In genomic region chr8:61708586-61709305, GRCm38 (mm10) we compare ENCODE assay signal across 13 mouse cellular contexts.
DNase-seq lines count a peak whose midpoint lies in the region; ATAC-seq and TF ChIP-seq lines count a peak whose summit lies in the region.
"Had no signal": no experiment of that assay in that cellular context is flagged by ENCODE, and none has a peak within 500 bp of the region (broad histone marks: within the 10 kb centered on the region; RNA-seq: fewer than 3 reads in every experiment).

No protein-coding gene starts in this region.

- TF ChIP-seq POLR2A in limb, embryonic 14.5 days (IDR thresholded peaks at IDR 0.05; ENCODE audit: borderline replicate concordance, extremely low read depth, insufficient read depth, insufficient read length), result no peak

- H3K4me2 ChIP-seq in hindbrain, embryonic 12.5 days (replicated peaks), result no peak overlapping the region
- no peak overlapping the region for H3K4me2 ChIP-seq in hindbrain, postnatal 0 days (ENCODE audit: low read depth, low read length)
- H3K4me2 ChIP-seq in embryonic facial prominence, embryonic 14.5 days (ENCODE audit: low read depth, low read length), result no peak overlapping the region
- H3K4me2 ChIP-seq in limb, embryonic 14.5 days (replicated peaks; ENCODE audit: low read depth, low read length, severe bottlenecking), result no peak overlapping the region
- 0 out of 2 replicates have a peak overlapping the region, but pooled peaks have one; percentile 3 for H3K4me2 ChIP-seq in neural tube, embryonic 15.5 days
- H3K4me2 ChIP-seq: heart, embryonic 13.5 days; lung, embryonic 15.5 days had no signal

- H3K4me3 ChIP-seq in hindbrain, embryonic 12.5 days, result no peak overlapping the region
- H3K4me3 ChIP-seq in hindbrain, postnatal 0 days (ENCODE audit: low read length), result no peak overlapping the region
- no peak overlapping the region for H3K4me3 ChIP-seq in embryonic facial prominence, embryonic 14.5 days (ENCODE audit: low read depth, low read length)
- no peak overlapping the region for H3K4me3 ChIP-seq in limb, embryonic 14.5 days (replicated peaks; ENCODE audit: low read length)
- no peak overlapping the region for H3K4me3 ChIP-seq in neural tube, embryonic 15.5 days (replicated peaks)
- H3K4me3 ChIP-seq: heart, embryonic 13.5 days; lung, embryonic 15.5 days had no signal

- H3K9me3 ChIP-seq in hindbrain, embryonic 12.5 days (replicated peaks), result no peaks in the 10 kb centered on the region
- no peaks in the 10 kb centered on the region for H3K9me3 ChIP-seq in hindbrain, postnatal 0 days (ENCODE audit: low read length)
- H3K9me3 ChIP-seq in embryonic facial prominence, embryonic 14.5 days (ENCODE audit: control insufficient read depth, low read length), result no peaks in the 10 kb centered on the region
- no peaks in the 10 kb centered on the region for H3K9me3 ChIP-seq in limb, embryonic 14.5 days (ENCODE audit: control insufficient read depth, low read length)
- no peaks in the 10 kb centered on the region for H3K9me3 ChIP-seq in neural tube, embryonic 15.5 days (replicated peaks)
- H3K9me3 ChIP-seq: heart, embryonic 13.5 days; lung, embryonic 15.5 days had no signal

- H3K36me3 ChIP-seq in hindbrain, embryonic 12.5 days, result no peaks in the 10 kb centered on the region
- H3K36me3 ChIP-seq in hindbrain, postnatal 0 days (ENCODE audit: insufficient read depth, low read length), result no peaks in the 10 kb centered on the region
- H3K36me3 ChIP-seq in embryonic facial prominence, embryonic 14.5 days (ENCODE audit: control insufficient read depth, insufficient read depth, low read length), result peaks cover 71% of the 10 kb centered on the region
- H3K36me3 ChIP-seq in limb, embryonic 14.5 days (ENCODE audit: control insufficient read depth, insufficient read depth, low read length), result peaks cover 42% of the 10 kb centered on the region
- no peaks in the 10 kb centered on the region for H3K36me3 ChIP-seq in neural tube, embryonic 15.5 days
- H3K36me3 ChIP-seq: lung, embryonic 15.5 days had no signal

- no peak for DNase-seq in hindbrain, postnatal 0 days (ENCODE audit: low spot score)
- no peak for DNase-seq in embryonic facial prominence, embryonic 14.5 days (ENCODE audit: low spot score)
- no peak for DNase-seq in limb, embryonic 14.5 days (ENCODE audit: low spot score)
- DNase-seq in urinary bladder, adult 18-20 months (ENCODE audit: low spot score in 2 of 2), result no peak
- no peak for DNase-seq in yolk sac, embryonic 10.5 days (ENCODE audit: low spot score)
- DNase-seq: cerebellum, adult 8-10 months; thymus, postnatal 25 days had no signal

- WGBS in hindbrain, embryonic 12.5 days, result 54% methylated on average over 8 of the region's 8 CpGs
- 75% methylated on average over 8 of the region's 8 CpGs for WGBS in hindbrain, postnatal 0 days
- WGBS in embryonic facial prominence, embryonic 14.5 days, result 46% methylated on average over 8 of the region's 8 CpGs
- 60% methylated on average over 8 of the region's 8 CpGs for WGBS in limb, embryonic 14.5 days
- WGBS in neural tube, embryonic 15.5 days, result 51% methylated on average over 8 of the region's 8 CpGs

- H3K9ac ChIP-seq in hindbrain, embryonic 12.5 days, result no peak overlapping the region
- no peak overlapping the region for H3K9ac ChIP-seq in hindbrain, postnatal 0 days (replicated peaks; ENCODE audit: low read length)
- no peak overlapping the region for H3K9ac ChIP-seq in embryonic facial prominence, embryonic 14.5 days (ENCODE audit: low read depth, low read length)
- no peak overlapping the region for H3K9ac ChIP-seq in limb, embryonic 14.5 days (ENCODE audit: low read depth, low read length, severe bottlenecking)
- H3K9ac ChIP-seq in neural tube, embryonic 15.5 days (replicated peaks), result no peak overlapping the region
- H3K9ac ChIP-seq: heart, embryonic 13.5 days; lung, embryonic 15.5 days had no signal

- no peak for TF ChIP-seq CTCF in hindbrain, postnatal 0 days (IDR thresholded peaks at IDR 0.05; ENCODE audit: low read depth)

- peak; percentile 83 for ATAC-seq in hindbrain, embryonic 12.5 days (ENCODE audit: low FRiP score)
- ATAC-seq in hindbrain, postnatal 0 days, result no peak
- peak; percentile 63; the same call in 1 of the 2 replicates for ATAC-seq in embryonic facial prominence, embryonic 14.5 days (ENCODE audit: low read depth)
- ATAC-seq in limb, embryonic 14.5 days (ENCODE audit: low FRiP score, low read depth), result peak; percentile 67
- ATAC-seq in neural tube, embryonic 15.5 days (ENCODE audit: low FRiP score), result no peak
- ATAC-seq: intestine, postnatal 0 days had no signal

- H3K27ac ChIP-seq in hindbrain, embryonic 12.5 days, result peak overlapping the region; percentile 45
- no peak overlapping the region for H3K27ac ChIP-seq in hindbrain, postnatal 0 days
- no peak overlapping the region for H3K27ac ChIP-seq in embryonic facial prominence, embryonic 14.5 days (replicated peaks; ENCODE audit: low read depth, low read length)
- no peak overlapping the region for H3K27ac ChIP-seq in limb, embryonic 14.5 days (replicated peaks; ENCODE audit: low read depth, low read length)
- no peak overlapping the region for H3K27ac ChIP-seq in neural tube, embryonic 15.5 days (replicated peaks)
- H3K27ac ChIP-seq: heart, embryonic 13.5 days; lung, embryonic 15.5 days had no signal

- peaks cover 6% of the 10 kb centered on the region; the same call in 1 of the 2 replicates for H3K4me1 ChIP-seq in hindbrain, embryonic 12.5 days
- no peaks in the 10 kb centered on the region for H3K4me1 ChIP-seq in hindbrain, postnatal 0 days (ENCODE audit: insufficient read depth, low read length)
- H3K4me1 ChIP-seq in embryonic facial prominence, embryonic 14.5 days (ENCODE audit: control insufficient read depth, insufficient read depth, low read length), result no peaks in the 10 kb centered on the region
- peaks cover 3% of the 10 kb centered on the region; the same call in 1 of the 2 replicates for H3K4me1 ChIP-seq in limb, embryonic 14.5 days (ENCODE audit: control insufficient read depth, insufficient read depth, low read length)
- peaks cover 4% of the 10 kb centered on the region for H3K4me1 ChIP-seq in neural tube, embryonic 15.5 days

- no peaks in the 10 kb centered on the region for H3K27me3 ChIP-seq in hindbrain, embryonic 12.5 days
- H3K27me3 ChIP-seq in hindbrain, postnatal 0 days (ENCODE audit: insufficient read depth, low read length), result no peaks in the 10 kb centered on the region
- H3K27me3 ChIP-seq in embryonic facial prominence, embryonic 14.5 days (replicated peaks; ENCODE audit: control insufficient read depth, insufficient read depth, low read length), result no peaks in the 10 kb centered on the region
- H3K27me3 ChIP-seq in limb, embryonic 14.5 days (ENCODE audit: control insufficient read depth, insufficient read depth, low read length), result no peaks in the 10 kb centered on the region
- no peaks in the 10 kb centered on the region for H3K27me3 ChIP-seq in neural tube, embryonic 15.5 days (replicated peaks)
- H3K27me3 ChIP-seq: CH12.LX; heart, embryonic 13.5 days; lung, embryonic 15.5 days had no signal

Comparison
In these comparisons a context has a peak if more than half of its experiments do, and no peak if none do; other contexts are left out.
1. ATAC-seq: peak in hindbrain, embryonic 12.5 days (single experiment), embryonic facial prominence, embryonic 14.5 days (single experiment) and limb, embryonic 14.5 days (single experiment); none in hindbrain, postnatal 0 days (single experiment) and neural tube, embryonic 15.5 days (single experiment).